Mouse (Mus musculus) T-cell, adult 66 days (primary cell): Measurements from ENCODE around the gene Upk3a. TPM values are rescaled to one million over a fixed set of nuclear protein-coding genes. Genes with fewer than 3 reads are reported as not detected.

Experiments
- total RNA-seq, 2 experiments: library from RNA; stranded (reverse); gene quantifications; 3 replicates in 1 of 2; 4 replicates in 1 of 2; pipeline ENCODE4 v1.2.4; 2023

Upk3a gene
- not detected for total RNA-seq

GRCm38 (mm10) chr15:85016951-85017664 lies at the start of gene Upk3a:
Gene Upk3a, plus strand, starts transcription at chr15:85017141.

GRCm38 (mm10) chr15:84987874-84988825 lies 28.8 kb upstream of the Upk3a start, which contains the start of gene 5031439G07Rik:
Gene 5031439G07Rik, minus strand, starts transcription at chr15:84988551.

GRCm38 (mm10) chr15:85028648-85029047 lies 11.7 kb downstream of the Upk3a start, which contains the start of gene Fam118a:
Gene Fam118a, plus strand, starts transcription at chr15:85028948.

Other genes starting within 250 kb of the Upk3a start
- gene Phf21b, start 161.1 kb upstream of the Upk3a start, total RNA-seq: 10 to 100 TPM in 1 of 2 experiments, 1 to 10 TPM in 1; 8.3 to 12.9 TPM
- under 1 TPM; 0.59 to 0.67 TPM for gene Gm29666, start 97.1 kb upstream of the Upk3a start, total RNA-seq
- gene Nup50, start 93.7 kb upstream of the Upk3a start, total RNA-seq: 10 to 100 TPM; 67.5 to 68.5 TPM
- 10 to 100 TPM; 14.4 to 22.4 TPM for gene 5031439G07Rik, start 28.6 kb upstream of the Upk3a start, total RNA-seq
- 10 to 100 TPM; 59.3 to 69.5 TPM for gene Fam118a, start 11.8 kb downstream of the Upk3a start, total RNA-seq
- gene Smc1b, start 114.8 kb downstream of the Upk3a start, total RNA-seq: not detected
- gene Ribc2, start 114.9 kb downstream of the Upk3a start, total RNA-seq: not detected
- gene Fbln1, start 188.8 kb downstream of the Upk3a start, total RNA-seq: 1 to 10 TPM in 1 of 2 experiments, under 1 TPM in 1; 0.95 to 1.4 TPM